Mouse (Mus musculus): Measurements from ENCODE around the gene Mgst2.

DNA sequence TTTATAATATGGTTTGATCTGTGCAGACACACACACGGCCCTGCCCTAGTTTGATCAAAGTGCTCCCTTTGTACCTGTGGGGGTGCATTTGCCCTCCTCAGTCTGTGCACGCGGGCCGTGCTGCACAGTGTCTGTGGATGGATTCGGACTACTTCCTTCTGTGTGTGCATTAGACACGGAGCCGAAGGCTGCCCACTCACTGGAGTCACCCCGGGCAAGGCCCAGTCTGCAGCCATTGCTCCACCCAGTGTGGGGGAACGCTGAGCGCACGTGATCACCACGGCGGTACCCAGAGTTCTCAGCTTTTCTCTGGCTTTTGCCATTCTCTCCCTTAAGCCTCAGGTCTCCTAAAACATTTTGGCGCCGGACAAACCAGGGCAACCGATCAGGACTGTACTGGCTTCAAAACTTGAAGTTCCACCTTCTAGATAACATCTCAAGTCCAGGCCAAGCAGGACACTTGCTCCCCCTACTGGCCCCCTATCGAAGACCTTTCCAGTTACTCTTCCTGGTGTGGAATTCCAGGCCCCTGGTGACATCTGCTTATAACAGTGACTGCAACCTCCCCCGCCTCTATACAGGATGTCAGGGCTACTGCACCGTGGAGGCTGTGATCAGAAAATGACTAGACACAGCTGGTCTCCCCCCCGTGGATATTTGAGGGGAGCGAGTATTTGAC, 13.4 kb downstream of the Mgst2 start:
- TF ChIP-seq CTCF (IDR thresholded peaks at IDR 0.05; ENCODE audit: borderline replicate concordance, insufficient read depth, low read depth, low read length): peak; percentile 47; the same call in 1 of the 2 replicates
- no peak for TF ChIP-seq POLR2A (IDR thresholded peaks at IDR 0.05; ENCODE audit: borderline replicate concordance, insufficient read depth, low read length)

Data from cerebellum, adult 2 months (tissue).